Comparison of ENCODE assay signal across 15 mouse cellular contexts in genomic region chr7:82485344-82485954, GRCm38 (mm10).
DNase-seq lines count a peak whose midpoint lies in the region; ATAC-seq lines count a peak whose summit lies in the region.
"Had no signal": no experiment of that assay in that cellular context is flagged by ENCODE, and none has a peak within 500 bp of the region (broad histone marks: within the 10 kb centered on the region; RNA-seq: fewer than 3 reads in every experiment).

No protein-coding gene starts in this region.

- peak; percentile 72 for ATAC-seq in midbrain, embryonic 12.5 days (ENCODE audit: low FRiP score, low read depth)
- no peak for ATAC-seq in midbrain, embryonic 16.5 days
- ATAC-seq in forebrain, embryonic 15.5 days (replicated peaks): peak; percentile 40; the same call in 1 of the 2 replicates
- ATAC-seq in midbrain, embryonic 15.5 days (replicated peaks): peak; percentile 52
- no peak for ATAC-seq in granulocyte monocyte progenitor cell, adult 5-6 weeks (replicated peaks; ENCODE audit: poor library complexity, severe bottlenecking)

- no peak overlapping the region for H3K4me2 ChIP-seq in midbrain, embryonic 12.5 days (replicated peaks)
- H3K4me2 ChIP-seq in midbrain, embryonic 16.5 days (ENCODE audit: low read length): no peak overlapping the region
- no peak overlapping the region for H3K4me2 ChIP-seq in forebrain, embryonic 15.5 days (replicated peaks)
- H3K4me2 ChIP-seq in midbrain, embryonic 15.5 days: no peak overlapping the region
- H3K4me2 ChIP-seq: embryonic facial prominence, embryonic 15.5 days; limb, embryonic 13.5 days had no signal

- WGBS in midbrain, embryonic 12.5 days: 59% methylated on average over 7 of the region's 7 CpGs
- WGBS in midbrain, embryonic 16.5 days: 61% methylated on average over 7 of the region's 7 CpGs
- WGBS in forebrain, embryonic 15.5 days: 48% methylated on average over 7 of the region's 7 CpGs
- WGBS in midbrain, embryonic 15.5 days: 56% methylated on average over 7 of the region's 7 CpGs

- no peak overlapping the region for H3K4me3 ChIP-seq in midbrain, embryonic 12.5 days
- no peak overlapping the region for H3K4me3 ChIP-seq in midbrain, embryonic 16.5 days (ENCODE audit: low read depth, low read length)
- no peak overlapping the region for H3K4me3 ChIP-seq in forebrain, embryonic 15.5 days
- no peak overlapping the region for H3K4me3 ChIP-seq in midbrain, embryonic 15.5 days
- H3K4me3 ChIP-seq: embryonic facial prominence, embryonic 15.5 days; limb, embryonic 13.5 days had no signal

- H3K36me3 ChIP-seq in midbrain, embryonic 12.5 days: no peaks in the 10 kb centered on the region
- H3K36me3 ChIP-seq in midbrain, embryonic 16.5 days (ENCODE audit: control insufficient read depth, insufficient read depth, low read length): no peaks in the 10 kb centered on the region
- no peaks in the 10 kb centered on the region for H3K36me3 ChIP-seq in forebrain, embryonic 15.5 days
- no peaks in the 10 kb centered on the region for H3K36me3 ChIP-seq in midbrain, embryonic 15.5 days (replicated peaks)
- H3K36me3 ChIP-seq: embryonic facial prominence, embryonic 15.5 days; limb, embryonic 13.5 days had no signal

- peak overlapping the region; percentile 32; the same call in 1 of the 2 replicates for H3K27ac ChIP-seq in midbrain, embryonic 12.5 days (replicated peaks)
- no peak overlapping the region for H3K27ac ChIP-seq in midbrain, embryonic 16.5 days (ENCODE audit: low read length)
- H3K27ac ChIP-seq in forebrain, embryonic 15.5 days (replicated peaks): 0 out of 2 replicates have a peak overlapping the region, but pooled peaks have one; percentile 19
- H3K27ac ChIP-seq in midbrain, embryonic 15.5 days: no peak overlapping the region
- H3K27ac ChIP-seq: embryonic facial prominence, embryonic 15.5 days; limb, embryonic 13.5 days had no signal

- no peak overlapping the region for H3K9ac ChIP-seq in midbrain, embryonic 12.5 days (replicated peaks)
- no peak overlapping the region for H3K9ac ChIP-seq in midbrain, embryonic 16.5 days (ENCODE audit: low read depth, low read length)
- H3K9ac ChIP-seq in forebrain, embryonic 15.5 days (replicated peaks): no peak overlapping the region; the same call in 1 of the 2 replicates
- H3K9ac ChIP-seq in midbrain, embryonic 15.5 days: no peak overlapping the region
- H3K9ac ChIP-seq: embryonic facial prominence, embryonic 15.5 days; limb, embryonic 13.5 days had no signal

- peaks cover 14% of the 10 kb centered on the region for H3K4me1 ChIP-seq in midbrain, embryonic 12.5 days
- peaks cover 3% of the 10 kb centered on the region for H3K4me1 ChIP-seq in midbrain, embryonic 16.5 days (ENCODE audit: control insufficient read depth, insufficient read depth, low read length)
- peaks cover 10% of the 10 kb centered on the region for H3K4me1 ChIP-seq in forebrain, embryonic 15.5 days
- peaks cover 3% of the 10 kb centered on the region; the same call in 1 of the 2 replicates for H3K4me1 ChIP-seq in midbrain, embryonic 15.5 days

- H3K9me3 ChIP-seq in midbrain, embryonic 12.5 days: no peaks in the 10 kb centered on the region
- no peaks in the 10 kb centered on the region for H3K9me3 ChIP-seq in midbrain, embryonic 16.5 days (replicated peaks; ENCODE audit: control insufficient read depth, low read length, poor library complexity, severe bottlenecking)
- no peaks in the 10 kb centered on the region for H3K9me3 ChIP-seq in forebrain, embryonic 15.5 days
- no peaks in the 10 kb centered on the region for H3K9me3 ChIP-seq in midbrain, embryonic 15.5 days
- H3K9me3 ChIP-seq: embryonic facial prominence, embryonic 15.5 days; limb, embryonic 13.5 days had no signal

- peak; percentile 74 for DNase-seq in heart, adult 11 months
- no peak for DNase-seq in heart, postnatal 4 days
- DNase-seq in layer of hippocampus, adult 8-10 months (ENCODE audit: low spot score in 2 of 2): no peak
- DNase-seq: B cell, adult 2 months; cerebellum, postnatal 36 days; kidney, adult 9 months; lung, postnatal 14 days; thymus, adult 18-20 months had no signal

- no peaks in the 10 kb centered on the region for H3K27me3 ChIP-seq in midbrain, embryonic 12.5 days
- no peaks in the 10 kb centered on the region for H3K27me3 ChIP-seq in midbrain, embryonic 16.5 days (ENCODE audit: control insufficient read depth, insufficient read depth, low read depth, low read length)
- H3K27me3 ChIP-seq in forebrain, embryonic 15.5 days: no peaks in the 10 kb centered on the region
- H3K27me3 ChIP-seq in midbrain, embryonic 15.5 days (replicated peaks): no peaks in the 10 kb centered on the region
- H3K27me3 ChIP-seq: embryonic facial prominence, embryonic 15.5 days; limb, embryonic 13.5 days had no signal

Comparison
In these comparisons a context has a peak if more than half of its experiments do, and no peak if none do; other contexts are left out.
1. ATAC-seq: peak in midbrain, embryonic 12.5 days (single experiment), forebrain, embryonic 15.5 days (single experiment) and midbrain, embryonic 15.5 days (single experiment); none in midbrain, embryonic 16.5 days (single experiment) and granulocyte monocyte progenitor cell, adult 5-6 weeks (single experiment).
2. H3K27ac ChIP-seq: peak in midbrain, embryonic 12.5 days (single experiment) and forebrain, embryonic 15.5 days (single experiment); none in midbrain, embryonic 16.5 days (single experiment) and midbrain, embryonic 15.5 days (single experiment).